Mouse (Mus musculus) induced T-regulatory cell, adult 2 months (primary cell): ENCODE data around the gene Gstt4.

Experiments used
- DNase-seq: peaks from one replicate; pipeline ENCODE4 v3.0.0-alpha.2; 2012; ENCODE audit warnings: low read depth

Gene Gstt4

DNA sequence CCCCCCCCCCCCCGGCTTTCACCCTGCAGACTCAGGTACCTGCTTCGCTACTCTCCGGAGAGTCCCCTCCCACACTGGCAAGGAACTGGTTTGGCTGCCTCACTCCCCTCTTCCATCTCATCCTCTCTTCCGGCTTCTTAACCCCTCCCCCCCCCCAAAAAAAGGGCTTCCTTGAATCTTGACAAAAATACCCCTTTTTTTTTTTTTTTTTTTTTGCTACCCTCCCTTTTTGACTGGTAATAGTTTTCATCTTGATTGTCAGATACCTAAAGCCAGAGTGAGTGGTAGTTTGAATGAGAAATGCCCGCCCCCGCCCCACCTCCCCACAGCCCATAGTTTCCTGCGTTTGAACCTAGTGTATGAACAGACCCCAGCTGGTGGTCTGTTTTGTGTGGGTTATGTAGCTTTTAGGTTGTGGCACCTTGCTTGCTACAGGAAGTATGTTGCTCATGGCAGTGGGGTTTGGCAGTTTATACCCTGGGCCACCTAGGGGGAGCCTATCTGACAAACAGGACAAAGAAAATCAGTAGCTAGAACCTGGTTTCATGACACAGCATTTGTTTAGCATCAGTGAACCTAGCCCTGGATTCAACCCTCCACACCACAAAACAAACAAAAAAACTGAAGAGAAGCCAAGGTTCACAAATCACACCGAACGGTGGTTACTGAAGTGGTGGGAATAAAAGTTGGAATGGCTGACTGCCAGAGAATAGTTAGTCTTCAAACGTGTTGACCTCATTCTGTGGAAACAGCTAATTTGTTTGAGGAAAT is 13.6 kb upstream of the Gstt4 start:
- peak; percentile 89 for DNase-seq

DNA sequence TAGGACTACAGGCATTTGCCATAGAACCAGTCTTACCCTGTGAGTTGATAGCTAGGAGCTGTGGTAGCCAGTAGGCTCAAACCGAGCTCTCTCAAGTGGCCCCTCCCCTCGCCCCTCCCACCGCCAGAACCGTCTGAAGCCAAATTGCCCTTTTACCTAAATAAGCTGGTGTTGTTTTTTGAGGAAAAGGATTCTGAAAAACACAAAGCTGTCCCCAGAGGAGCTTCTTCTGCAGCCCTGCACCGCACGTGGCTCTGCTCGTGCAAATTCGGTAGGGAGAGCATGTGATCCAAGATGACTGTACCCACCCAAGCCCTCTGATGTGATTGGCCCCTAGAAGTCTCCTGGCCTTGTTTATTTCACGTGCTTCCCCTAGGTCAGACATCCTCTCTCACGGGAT is 13.0 kb upstream of the Gstt4 start:
- peak; percentile 92 for DNase-seq

DNA sequence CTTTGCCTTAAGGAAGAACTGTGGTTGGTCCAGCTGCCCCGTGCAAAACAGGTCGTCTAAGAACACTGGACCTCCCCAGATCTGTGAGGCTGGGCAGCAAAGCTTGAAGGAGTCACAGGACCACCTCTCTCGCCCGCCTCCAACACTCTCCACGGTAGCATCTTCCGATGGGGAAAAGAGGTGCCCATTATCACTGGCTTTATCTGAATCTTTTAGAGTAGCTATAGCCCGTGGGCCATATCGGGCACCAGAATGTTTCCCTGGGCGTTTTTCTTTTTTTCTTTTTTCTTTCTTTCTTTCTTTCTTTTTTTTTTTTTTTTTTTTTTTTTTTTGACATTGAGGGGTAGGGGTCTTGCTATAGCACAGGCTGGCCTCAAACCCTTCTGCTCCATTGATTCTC is 12.4 kb upstream of the Gstt4 start:
- no peak for DNase-seq

DNA sequence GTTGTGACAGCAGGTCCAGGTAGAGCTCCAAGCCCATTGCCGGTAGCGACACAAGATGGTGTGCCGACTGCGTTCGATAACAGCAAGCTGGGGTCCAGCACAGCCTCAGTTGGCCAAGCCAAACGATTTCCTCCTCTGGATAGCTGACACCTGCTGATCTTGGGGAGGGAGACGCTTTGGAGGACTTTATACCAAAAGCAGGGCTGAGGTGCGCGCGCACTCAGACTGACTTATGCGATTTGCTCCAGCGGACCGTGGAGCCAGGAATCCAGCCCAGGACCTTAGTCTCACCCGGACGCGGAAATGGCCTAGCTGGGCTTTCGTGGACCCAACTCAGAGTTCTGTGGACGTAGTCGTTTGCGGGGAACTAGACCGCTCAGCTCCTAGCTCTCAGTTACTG is 11.9 kb upstream of the Gstt4 start:
- peak; percentile 88 for DNase-seq

DNA sequence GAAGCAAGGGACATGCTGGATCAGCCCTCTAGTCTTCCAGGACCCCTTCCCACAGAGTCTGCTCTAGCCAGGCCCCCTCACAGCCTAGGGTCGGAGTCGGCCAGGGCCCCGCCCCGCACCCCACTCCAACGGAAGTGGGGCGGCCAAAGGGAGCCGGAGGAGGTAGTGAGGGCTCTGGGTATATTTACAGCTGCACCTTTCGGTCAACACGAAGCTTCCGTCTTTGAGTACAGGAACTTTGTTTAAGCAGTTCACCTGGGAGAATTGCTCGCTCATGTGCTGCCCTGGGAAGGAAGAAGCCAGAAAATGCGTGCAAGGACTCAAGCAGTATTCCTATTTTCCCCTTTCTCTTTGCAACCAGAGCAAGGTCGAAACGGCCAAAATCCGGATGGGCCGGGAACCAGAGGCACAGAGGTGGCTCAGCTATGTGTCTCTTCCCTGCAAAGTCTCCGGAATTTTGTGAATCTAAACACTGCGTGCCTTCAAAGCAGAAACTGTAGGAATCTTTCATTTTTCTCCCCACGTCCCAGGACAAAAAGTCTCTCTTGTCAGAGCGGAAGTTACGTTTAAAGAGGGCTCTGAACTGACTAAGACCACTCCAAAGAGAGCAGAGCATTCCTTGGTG is 11.2 kb upstream of the Gstt4 start:
- peak; percentile 59 for DNase-seq

DNA sequence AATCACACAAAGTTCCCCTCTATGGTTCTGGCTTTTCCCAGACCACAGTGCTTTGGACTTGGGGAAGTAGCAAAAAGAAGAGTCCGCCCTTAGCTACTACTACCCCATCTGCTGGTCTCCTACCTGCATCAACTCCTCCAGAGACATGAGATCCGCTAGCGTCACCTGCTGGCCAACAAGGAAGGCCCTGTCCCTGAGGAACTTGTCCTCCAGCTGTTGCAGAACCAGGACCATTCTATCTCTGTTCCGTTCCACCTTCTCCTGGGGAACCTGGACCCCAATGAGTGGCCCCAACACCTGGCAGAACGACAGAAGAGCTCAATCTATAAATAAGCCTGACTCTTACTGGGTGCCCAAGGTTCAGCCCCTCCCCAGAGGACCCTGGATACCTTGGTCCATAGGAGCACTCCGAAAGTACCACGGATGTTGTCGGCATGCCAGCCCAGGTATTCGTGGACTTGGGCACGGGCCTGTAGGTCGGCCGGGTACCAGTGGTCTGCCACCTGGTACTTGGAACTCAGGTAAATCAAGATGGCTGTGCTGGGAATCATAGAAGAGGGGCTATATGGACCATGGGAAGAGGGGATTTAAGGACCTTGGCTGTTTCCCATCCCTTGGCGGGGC is 10.0 kb upstream of the Gstt4 start:
- DNase-seq, result peak; percentile 88

DNA sequence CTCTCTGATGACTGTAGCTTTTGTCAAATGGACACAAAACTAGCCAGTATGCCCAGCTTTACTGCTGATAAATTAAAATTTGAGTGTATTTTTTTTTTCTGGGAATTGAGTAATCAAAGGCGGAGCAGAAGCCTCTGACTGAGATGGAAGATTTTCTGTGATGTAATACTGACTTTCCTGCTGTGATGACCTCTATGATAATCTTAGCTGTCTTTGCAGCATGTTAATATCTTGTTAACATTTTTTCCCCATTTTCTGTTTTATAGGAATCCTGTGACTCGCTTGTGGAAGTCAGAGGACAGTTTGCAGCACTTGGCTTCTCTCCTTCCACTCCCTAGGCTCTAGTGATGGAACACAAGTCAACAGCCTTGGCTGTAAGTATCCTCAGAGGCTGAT is 7.9 kb upstream of the Gstt4 start:
- DNase-seq, result no peak

DNA sequence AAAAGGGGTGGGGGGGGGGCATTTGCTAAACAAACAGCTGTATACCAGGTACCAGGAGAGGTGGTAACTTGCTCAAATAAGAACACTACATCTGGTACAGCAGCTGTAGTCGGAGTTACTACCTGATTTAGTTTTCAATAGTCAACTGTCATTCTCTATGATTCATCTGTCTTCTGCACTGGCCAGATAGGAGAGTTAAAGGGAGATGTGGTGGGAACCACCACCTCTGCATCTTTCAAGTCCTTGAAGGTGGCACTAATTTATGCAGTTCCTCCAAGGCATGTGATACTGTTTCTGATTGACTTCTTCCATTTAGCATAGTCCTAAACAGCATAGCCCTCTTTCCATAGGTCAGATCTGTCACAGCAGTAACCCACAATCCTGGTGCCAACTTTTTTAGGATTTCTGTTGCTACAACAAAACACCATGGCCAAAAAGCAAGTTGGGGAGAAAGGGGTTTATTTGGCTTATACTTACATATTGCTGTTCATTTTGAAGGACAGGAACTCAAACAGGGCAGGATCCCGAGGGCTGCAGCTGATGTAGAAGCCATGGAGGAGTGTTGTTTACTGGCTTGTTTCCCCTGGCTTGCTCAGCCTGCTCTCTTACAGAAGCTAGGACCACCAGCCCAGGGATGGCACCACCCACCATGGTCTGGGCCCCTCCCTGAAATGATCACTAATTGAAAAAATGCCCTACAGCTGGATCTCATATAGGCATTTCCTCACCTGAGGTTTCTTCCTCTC is 7.4 kb upstream of the Gstt4 start:
- no peak for DNase-seq

DNA sequence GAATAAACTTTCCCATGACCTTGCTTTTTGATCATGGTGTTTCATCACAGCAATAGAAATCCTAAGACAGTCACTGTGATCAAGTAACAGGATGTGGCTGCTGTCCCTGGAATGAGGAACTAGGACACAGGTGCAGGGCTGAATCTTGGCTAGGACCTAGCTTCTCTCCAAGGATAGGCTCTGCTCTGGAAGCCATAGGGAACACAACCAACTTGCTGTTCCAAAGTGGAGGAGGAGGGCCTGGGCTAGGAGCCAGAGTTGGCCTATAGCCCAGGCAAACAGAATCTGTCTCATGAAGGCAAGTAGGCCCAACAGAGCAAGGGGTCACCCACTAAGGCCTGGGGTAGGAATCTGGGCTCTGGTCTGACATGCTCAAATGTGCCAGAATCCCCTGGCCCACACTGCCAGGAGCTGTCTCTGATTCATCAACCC is 6.2 kb upstream of the Gstt4 start:
- no peak for DNase-seq

DNA sequence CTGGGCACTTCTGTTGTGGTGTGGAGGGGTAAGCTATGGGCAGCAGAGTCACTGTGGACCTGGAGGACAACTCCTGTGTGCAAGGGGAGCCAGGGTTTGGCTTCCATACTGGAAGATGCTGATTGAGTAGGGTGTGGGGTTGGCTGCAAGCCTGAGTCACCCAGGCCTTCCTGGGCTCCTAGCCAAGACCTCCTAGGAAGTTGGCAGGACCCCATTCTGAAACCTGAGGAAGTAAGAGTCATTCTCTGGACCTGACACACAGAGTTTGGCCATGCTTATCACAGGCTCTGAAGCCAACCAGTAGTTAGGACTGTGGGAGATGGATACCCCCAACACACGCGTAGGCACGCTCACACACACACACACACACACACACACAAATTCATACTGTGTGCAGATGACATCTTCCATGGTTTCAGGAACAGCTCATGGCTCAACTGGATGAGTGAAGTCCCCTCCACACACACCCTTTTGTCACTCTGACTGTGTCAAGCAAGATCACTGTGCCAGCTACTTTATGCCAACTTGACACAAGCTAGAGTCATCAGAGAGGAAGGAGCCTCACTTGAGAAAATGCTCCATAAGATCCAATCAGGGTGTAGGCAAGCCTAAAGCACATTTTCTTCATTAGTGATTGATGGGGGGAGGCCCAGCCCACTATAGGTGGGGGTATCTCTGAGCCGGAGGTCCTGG is 5.5 kb upstream of the Gstt4 start:
- no peak for DNase-seq

DNA sequence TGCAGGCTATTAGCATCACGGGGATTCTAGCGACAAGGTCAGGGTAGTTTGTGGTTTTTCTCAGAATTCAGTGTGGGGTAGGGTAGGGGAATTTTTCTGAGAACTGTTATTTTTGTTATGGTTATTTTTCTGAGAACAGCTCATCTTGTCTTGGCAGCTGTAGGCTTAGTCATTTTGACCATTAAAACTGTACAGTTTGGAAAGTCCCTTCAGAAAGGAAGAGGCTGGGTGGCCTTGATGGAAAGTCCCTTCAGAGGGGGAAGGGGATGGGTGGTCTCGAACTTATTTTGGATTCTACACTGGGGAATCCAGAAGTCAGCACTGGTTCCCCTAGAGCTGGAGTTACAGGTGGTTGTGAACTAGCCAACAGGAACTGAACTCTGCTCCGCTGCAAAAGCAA is 2.2 kb upstream of the Gstt4 start:
- peak; percentile 58 for DNase-seq

DNA sequence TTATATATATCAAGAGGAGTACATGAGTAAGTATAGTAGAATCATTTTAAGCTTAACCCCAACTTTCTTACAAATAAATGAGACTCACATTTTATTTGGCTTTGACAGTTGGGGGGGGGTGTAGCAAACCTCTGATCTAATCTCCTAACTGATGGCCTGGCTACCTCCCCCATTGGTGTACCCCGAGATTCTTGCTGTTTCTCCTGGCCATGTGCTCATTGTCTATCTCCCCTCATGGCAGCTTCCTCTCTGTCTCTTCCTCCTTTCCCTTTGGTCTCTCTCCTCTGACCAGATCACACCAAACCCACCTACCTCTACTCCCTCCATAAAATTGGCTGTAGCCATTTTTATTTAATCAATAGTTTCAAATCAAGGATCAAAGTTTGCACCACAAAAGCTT is 1.4 kb upstream of the Gstt4 start:
- no peak for DNase-seq

DNA sequence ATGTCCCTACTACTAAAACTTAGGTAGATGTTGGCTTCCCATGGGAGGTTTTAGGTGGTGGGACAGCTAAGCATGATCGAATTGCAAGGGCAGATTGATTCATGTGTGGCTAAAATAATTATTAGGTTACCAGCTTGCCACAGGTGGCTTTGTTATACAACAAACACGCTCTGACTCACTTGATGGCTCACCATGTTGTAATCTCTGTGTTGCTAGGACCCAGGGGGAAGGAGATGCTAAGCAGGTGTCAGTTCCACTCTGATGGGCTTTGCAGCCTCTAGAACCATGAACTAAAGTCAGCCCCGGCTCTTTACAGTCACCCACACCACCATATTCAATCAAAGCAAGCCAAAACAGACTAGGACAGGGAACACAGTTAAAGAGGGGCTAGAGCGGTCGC is 2.5 kb downstream of the Gstt4 start:
- DNase-seq, result no peak

DNA sequence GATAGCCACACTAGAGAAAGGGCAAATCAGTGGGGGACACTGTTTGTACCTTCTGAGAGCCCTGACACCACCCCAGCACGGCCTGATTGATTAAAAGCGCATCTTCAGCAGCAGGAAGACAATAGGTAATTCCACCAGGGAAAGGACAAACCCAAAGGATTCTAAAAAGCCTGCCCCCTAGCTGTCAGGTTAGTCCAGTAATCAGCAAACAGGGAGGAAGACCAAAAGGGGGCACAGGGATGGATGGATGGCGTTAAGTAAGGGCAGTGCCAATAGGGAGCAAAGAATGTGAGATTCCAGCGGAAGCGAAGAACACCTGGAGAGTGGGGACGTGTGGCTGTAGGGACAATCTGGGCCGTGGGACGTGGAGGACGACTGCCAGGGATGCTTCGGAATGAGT is 3.7 kb downstream of the Gstt4 start:
- no peak for DNase-seq

DNA sequence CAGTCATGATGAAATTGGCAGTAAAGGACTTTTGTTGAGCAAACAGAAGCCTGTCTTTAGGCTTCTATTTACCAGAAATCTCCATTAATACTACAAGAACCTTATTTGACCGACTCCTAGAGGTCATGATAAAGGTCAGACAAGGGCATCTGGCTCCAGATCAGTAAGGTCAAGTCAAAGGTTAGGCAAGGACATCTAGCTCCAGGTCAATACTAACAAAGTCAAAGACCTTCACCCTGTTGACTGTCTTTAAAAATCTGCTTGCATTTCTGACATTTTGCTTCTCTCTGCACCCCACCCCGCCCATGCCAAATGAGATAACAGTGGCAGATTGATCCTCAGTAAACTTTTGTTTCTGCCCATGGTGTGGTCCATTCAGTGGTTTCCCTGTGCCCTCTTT is 18.1 kb downstream of the Gstt4 start:
- no peak for DNase-seq

DNA sequence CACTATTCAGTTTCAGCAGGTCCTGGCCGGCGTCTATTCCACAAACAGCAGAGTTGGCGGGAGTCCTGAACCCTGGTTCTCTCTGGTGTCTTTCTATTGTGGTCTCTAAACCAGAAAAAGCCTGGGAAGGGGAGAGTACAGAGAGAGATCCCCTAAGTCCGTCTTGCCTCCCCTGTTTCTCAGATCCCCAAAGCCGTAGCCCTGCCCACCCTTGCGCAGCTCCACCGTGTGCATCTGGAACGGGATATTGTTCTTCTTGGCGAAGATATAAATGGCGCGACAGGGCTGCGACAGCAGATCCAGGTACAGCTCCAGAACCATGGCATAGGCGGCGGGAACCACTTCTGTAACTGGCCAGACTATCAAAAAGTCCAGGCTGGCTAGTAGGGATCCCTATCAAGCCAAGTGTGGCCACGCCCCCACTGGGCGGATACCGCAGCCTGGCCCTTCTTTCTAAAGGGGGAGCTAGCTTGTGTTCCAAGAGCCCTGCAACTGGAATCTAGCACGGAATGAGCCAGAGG is 24.1 kb downstream of the Gstt4 start, which contains the start of gene Gstt1:
Gene Gstt1 (minus strand): TSS at position 409 of the 521 bp plus-strand sequence.
- peak; percentile 43 for DNase-seq

DNA sequence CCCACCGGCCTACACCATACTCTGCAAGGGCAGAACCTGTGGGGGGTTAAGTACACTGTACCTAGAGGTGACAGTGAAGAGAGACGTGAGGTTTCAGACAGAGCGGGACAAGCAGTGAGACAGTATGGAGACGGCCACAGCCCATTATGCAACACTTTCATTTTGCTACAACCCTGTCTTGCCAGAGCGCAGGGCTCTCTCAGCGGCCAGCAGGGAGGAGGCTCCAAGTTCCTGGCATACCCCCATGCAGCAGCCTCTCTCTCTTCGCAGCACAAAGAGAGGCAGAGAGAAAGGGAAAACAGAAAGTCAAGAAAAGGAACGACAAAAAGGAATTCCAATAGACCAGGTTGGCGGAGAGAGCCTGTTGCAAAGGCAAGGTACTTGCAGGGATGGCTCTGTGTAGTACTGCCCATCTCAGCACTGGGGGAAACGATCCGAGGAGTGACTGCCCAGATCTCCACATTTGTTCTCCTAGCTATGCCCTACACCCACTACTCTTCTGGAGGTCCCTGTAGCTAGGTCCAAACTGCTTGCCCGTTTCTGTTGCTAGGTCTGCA is 24.6 kb downstream of the Gstt4 start:
- DNase-seq, result peak; percentile 58

DNA sequence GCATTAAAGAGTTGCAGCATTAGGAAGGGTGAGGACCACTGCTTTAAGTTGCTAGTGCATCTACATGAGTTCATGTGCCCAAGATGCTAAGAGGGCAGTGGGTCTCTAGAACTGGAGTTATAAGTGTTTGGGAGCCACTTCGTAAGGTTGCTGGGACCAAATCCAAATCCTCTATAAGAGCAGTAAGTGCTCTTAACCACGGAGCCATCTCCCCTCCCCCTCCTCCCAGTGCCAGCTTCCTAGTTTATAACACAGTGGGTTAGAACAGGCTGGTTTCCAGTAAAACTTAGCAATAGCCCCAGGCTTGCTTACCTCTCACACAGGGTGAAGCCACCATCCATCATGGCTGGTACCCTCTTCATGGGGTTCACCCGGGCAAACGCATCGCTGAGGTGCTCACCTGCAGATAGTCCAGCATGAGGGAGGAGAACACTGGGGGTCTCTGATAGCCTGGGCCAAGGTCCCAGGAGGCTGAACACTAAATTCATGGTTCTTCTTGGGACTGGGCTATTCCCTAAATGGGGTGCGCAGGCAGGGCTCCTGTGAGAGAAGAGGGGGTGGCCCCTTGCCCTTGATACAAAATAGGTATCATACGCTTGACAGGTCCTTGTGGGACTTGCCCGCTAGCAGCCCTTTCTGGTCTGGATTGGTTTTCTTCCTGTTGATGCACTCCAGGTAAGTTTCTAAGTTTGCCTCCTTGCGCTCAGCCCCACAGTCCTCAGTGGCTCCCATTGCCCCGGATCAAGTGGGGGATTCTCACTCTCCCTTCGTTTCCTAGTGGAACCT is 25.4 kb downstream of the Gstt4 start:
- DNase-seq, result no peak

DNA sequence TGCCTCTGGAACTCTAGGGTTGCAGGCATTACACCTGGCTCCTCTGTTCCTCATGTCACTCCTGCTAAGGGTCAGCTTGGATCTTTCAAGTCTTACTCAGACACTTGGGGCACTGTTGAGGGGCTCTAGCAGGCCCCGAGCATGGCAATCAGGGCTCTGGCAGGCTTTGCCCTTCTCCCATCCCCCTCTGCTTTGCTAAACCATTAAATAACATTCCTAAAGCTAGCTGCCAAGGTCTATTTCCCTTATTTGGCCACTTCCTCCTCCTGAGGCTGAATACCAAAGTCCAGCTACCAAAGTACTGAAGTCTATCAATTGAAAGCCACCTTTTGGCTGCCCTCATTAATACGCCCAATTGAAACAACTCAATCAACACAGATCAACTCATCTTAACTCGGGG is 27.5 kb downstream of the Gstt4 start:
- no peak for DNase-seq

DNA sequence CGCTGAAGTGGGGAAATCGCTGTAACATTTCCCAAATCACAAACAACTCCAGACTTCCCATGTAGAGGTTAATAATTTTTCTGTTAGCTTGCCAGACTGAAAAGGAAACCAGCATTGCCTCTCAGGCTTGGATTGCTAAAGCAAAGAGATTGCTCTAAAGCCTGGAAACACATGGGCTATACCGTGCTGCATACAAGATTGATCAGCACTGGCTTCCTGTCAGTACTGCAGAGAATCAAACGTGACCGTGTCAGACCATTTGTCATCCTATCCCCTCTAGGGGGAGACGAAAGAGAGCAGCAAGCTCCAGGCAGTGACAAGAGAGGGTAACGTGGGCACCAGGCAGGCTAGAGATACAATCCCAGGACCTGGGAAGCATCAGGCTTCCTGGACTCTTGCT is 31.6 kb downstream of the Gstt4 start:
- DNase-seq, result peak; percentile 47

DNA sequence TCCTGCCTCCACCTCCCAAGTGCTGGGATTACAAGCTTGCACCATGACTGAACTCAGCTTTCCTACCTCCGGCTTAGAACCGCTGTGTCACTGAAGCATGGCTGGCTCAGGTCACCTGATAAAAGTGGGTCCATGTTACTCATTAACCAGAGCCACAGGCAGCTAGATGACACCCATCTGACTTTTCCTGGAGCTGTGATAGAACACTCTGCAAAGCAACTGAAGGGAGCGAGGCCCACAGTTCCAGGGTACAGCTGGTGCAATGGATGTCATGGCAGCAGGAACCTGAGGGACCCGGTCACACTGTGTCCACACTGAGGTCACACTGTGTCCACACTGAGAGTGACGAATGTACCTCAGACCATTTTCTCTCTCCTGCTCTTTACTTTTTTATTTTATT is 32.5 kb downstream of the Gstt4 start:
- DNase-seq, result no peak
